Mouse (Mus musculus) layer of hippocampus, adult 2 months (tissue): ENCODE measurements at regions not wholly inside any gene's neighbourhood (a gene's known extent, or its start where the extent isn't known, plus 50 kb on each side); places are given as distances from the start of the nearest gene placed in this dataset.

Source experiments
- DNase-seq, 2 experiments: peaks; one replicate each; pipeline ENCODE4 v3.0.0; 2022; ENCODE audit warnings: low spot score in 2 of 2
- H3K27ac ChIP-seq: fragments of 200-600 bp; 2 replicates; pipeline ENCODE4 v1.8.1; 2022
- H3K4me3 ChIP-seq: fragments of 200-600 bp; 2 replicates; pipeline ENCODE4 v1.8.1; 2022; ENCODE audit warnings: mild to moderate bottlenecking
- CTCF ChIP-seq: fragments of 200-600 bp; conservative IDR thresholded peaks from 2 replicates; pipeline ENCODE4 v1.8.1; 2022; ENCODE audit warnings: antibody characterized with exemption, mild to moderate bottlenecking, moderate library complexity

- DNase-seq = peak in 1 of 2 experiments; percentile 1
- TF ChIP-seq CTCF = no peak
- Histone ChIP-seq H3K4me3 (no peak overlapping the region), H3K27ac (no peak overlapping the region)
These were observed 95.5 kb downstream of the Psat1 start for GRCm38 (mm10) chr19:15851622-15852021.

- DNase-seq = no peak
- no peak for TF ChIP-seq CTCF
- no peak overlapping the region for H3K27ac ChIP-seq
These were observed 96.4 kb downstream of the Psat1 start for GRCm38 (mm10) chr19:15850722-15851121.

GRCm38 (mm10) chr19:15849235-15849634, 97.9 kb downstream of the Psat1 start:
- H3K27ac ChIP-seq = no peak overlapping the region
- DNase-seq = no peak
- no peak for TF ChIP-seq CTCF
- no peak overlapping the region for H3K4me3 ChIP-seq

More at GRCm38 (mm10) chr19:15850722-15851121, 96.4 kb downstream of the Psat1 start:
- no peak overlapping the region for H3K4me3 ChIP-seq

GRCm38 (mm10) chr19:15838327-15838726, 108.8 kb downstream of the Psat1 start:
- Histone ChIP-seq H3K27ac (peak overlapping the region; percentile 60; the same call in 1 of the 2 replicates), H3K4me3 (no peak overlapping the region)
- DNase-seq = peak; percentile 11 to 18
- no peak for TF ChIP-seq CTCF

GRCm38 (mm10) chr19:15837715-15838175, 109.4 kb downstream of the Psat1 start:
- no peak for DNase-seq
- TF ChIP-seq CTCF = no peak
- Histone ChIP-seq H3K27ac (peak overlapping the region; percentile 60), H3K4me3 (no peak overlapping the region)

GRCm38 (mm10) chr19:15836956-15837714, 110.0 kb downstream of the Psat1 start:
- H3K4me3 ChIP-seq = no peak overlapping the region
- no peak for TF ChIP-seq CTCF
- DNase-seq = peak; percentile 14 to 24
- peak overlapping the region; percentile 60 for H3K27ac ChIP-seq

GRCm38 (mm10) chr19:15836201-15836955, 110.8 kb downstream of the Psat1 start:
- DNase-seq = no peak
- Histone ChIP-seq H3K27ac (peak overlapping the region; percentile 60), H3K4me3 (no peak overlapping the region)
- no peak for TF ChIP-seq CTCF

- no peak for DNase-seq
- Histone ChIP-seq H3K4me3 (no peak overlapping the region), H3K27ac (no peak overlapping the region)
- TF ChIP-seq CTCF = no peak
These were observed 116.8 kb downstream of the Psat1 start for GRCm38 (mm10) chr19:15830385-15830784.

GRCm38 (mm10) chr19:15829158-15829557, 118.0 kb downstream of the Psat1 start:
- no peak for DNase-seq
- no peak overlapping the region for H3K27ac ChIP-seq
- no peak overlapping the region for H3K4me3 ChIP-seq
- TF ChIP-seq CTCF = no peak

GRCm38 (mm10) chr19:15827990-15828705, 119.0 kb downstream of the Psat1 start:
- no peak for TF ChIP-seq CTCF
- H3K4me3 ChIP-seq = no peak overlapping the region
- no peak overlapping the region for H3K27ac ChIP-seq
- no peak for DNase-seq

GRCm38 (mm10) chr19:15827120-15827989, 119.8 kb downstream of the Psat1 start:
- Histone ChIP-seq H3K4me3 (no peak overlapping the region), H3K27ac (no peak overlapping the region)
- TF ChIP-seq CTCF = no peak
- no peak for DNase-seq

- H3K27ac ChIP-seq = no peak overlapping the region
These were observed 123.3 kb downstream of the Psat1 start for GRCm38 (mm10) chr19:15823688-15824371.

More at GRCm38 (mm10) chr19:15823688-15824371, 123.3 kb downstream of the Psat1 start:
- DNase-seq = no peak
- TF ChIP-seq CTCF = no peak
- no peak overlapping the region for H3K4me3 ChIP-seq
